Mouse (Mus musculus): ENCODE measurements around the gene Ttc6.

Gene Ttc6

GRCm38 (mm10) chr12:57563909-57564308 lies at the start of gene Ttc6:
TSS of gene Ttc6 (plus strand) at chr12:57564113.
- DNase-seq (ENCODE audit: low read depth, low spot score): no peak

- no peak for DNase-seq (ENCODE audit: low read depth, low spot score)
Measured at GRCm38 (mm10) chr12:57514552-57514951, 49.4 kb upstream of the Ttc6 start.

DNA sequence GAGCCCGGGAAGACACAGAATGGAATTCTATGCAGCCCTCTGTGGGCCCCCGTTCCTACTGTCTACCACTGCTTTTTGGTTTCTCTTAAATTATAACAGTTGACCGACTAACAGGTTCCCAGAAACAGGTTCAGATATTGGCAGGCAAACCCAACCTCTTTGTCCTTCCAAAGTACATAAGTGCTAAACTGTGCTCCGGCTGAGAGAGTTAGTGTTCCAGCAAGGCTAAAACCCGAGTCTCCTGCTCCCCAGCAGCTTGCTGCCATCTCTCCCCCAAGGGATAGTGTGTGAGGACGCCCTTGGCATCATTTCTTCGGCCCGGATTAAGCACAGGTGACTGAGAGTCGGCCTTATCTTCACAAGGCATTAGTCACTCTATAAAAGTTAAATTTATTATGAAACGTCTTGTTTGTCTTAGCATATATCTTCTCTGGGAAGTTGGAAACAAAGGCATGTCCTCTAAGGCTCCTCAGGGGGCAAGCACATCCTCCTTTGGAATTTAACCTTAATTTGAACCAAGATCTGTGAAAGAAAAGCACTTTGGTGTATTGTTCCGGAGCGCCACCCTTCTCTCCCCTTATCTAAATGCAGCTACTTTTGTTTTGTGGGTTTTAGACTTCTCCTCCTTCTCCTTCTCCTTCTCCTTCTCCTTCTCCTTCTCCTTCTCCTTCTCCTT lies 48.1 kb upstream of the Ttc6 start:
- no peak for DNase-seq (ENCODE audit: low read depth, low spot score)

DNA sequence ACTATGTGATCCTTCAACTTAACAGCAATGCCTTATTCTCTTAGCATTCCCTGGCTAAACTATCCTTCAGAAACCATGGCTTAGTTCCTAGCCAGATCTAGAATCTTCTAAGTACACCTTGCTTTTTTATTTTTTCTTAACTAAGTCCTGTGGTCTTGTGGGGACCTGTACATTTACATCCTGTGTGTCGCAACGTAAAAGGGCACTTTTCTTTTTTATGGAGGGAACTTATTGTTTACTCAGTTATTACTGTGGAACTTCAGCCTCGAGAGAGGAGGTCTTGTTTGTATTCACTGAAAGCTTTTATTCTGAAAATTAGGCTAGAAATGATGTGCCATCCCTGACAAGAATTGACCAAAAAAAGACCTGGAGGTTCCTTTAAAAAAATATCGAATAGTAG lies 35.6 kb upstream of the Ttc6 start:
- no peak for DNase-seq (ENCODE audit: low read depth, low spot score)

- no peak for DNase-seq (ENCODE audit: low read depth, low spot score)
Measured at GRCm38 (mm10) chr12:57530474-57530873, 33.4 kb upstream of the Ttc6 start.

DNA sequence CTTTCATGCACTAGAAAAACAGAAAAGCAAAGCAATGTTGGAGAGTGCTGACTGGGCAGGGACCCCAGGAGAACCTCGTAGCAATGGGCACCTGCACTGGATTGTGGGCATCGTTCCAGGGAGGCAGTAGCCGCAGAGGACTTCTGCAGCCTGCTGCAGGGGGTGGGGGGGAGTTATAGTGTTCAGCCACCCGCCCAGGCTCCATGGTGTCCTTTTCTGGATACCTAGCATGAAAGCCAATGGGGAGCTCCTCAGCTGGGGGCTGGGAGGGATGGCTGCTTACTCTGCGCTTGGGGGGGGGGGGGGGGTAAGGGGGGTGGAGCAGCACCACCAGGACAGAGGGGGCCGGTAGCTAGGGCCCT lies 29.4 kb upstream of the Ttc6 start:
- no peak for DNase-seq (ENCODE audit: low read depth, low spot score)

DNA sequence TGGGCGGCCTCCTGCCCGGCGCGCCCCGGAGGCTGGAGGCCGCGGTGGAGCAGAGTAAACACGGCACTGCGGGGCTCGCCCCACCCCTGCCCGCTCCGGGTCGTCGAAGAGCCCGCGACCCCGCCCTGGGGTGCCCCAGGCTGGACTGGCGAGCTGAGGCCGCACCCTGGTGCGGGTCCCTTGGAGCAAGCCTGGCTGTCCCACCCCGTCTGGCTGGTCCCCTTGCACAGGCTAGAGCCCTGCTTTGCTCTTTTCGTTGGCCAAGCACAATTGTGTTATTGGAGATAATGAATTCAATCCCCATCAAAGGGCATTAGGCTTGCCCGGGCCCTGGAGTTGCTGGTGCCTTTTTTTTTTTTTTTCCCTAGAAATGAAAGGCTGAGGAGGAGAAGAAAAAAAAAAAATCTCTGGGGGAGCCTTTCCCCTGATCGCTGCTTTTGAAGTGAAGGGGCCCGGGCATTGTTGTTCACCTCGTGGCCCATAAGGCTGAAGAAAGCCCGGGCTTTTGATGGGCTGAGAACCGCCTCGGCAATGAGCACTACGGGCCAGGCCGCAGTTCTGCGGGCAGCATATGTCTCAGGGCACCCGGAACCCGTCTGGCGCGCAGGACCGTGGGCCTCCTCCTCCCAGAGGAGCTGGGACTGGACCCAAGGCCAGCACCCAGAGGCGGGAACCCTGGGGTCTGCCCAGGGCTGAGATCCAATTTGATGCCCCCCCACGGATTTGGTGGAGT lies 28.9 kb upstream of the Ttc6 start:
- DNase-seq (ENCODE audit: low read depth, low spot score): no peak

- no peak for DNase-seq (ENCODE audit: low read depth, low spot score)
Measured at GRCm38 (mm10) chr12:57536056-57536908, 27.6 kb upstream of the Ttc6 start.

DNA sequence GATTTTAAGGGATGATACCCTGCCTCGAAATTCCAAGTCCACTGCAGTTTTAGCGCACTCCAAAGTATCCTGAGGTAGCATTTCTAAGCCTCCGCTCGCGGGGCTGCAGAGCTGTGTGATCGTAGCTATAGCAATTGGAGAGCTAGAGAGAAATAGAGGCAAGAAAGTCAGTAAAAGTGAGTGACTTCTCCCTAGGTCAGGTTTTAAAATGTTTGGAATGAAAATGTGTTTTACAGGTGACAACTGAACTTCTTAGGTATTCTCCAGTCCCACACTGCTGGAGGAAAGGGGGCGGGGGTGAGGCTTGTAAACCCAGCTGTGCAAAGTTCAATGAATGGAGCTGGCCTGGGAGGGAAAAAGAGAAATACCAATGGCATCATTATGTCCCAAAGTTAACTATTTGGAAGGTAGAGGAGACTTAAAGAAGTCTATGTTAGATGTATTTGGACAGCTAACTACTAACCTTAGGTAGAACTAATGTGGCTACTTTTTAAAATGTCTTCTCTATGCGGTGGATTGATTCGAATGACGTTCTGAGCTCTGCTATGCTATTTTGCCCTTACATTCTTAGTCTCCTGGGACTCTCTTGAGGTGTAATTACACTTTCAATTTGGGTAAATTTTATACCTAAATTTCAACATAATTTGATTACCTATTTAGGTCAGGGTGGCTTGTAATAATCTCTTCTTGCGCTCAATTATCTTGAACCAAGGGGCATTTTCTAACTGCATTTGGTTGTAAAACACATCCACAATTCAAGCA lies 26.8 kb upstream of the Ttc6 start:
- DNase-seq (ENCODE audit: low read depth, low spot score): no peak

DNA sequence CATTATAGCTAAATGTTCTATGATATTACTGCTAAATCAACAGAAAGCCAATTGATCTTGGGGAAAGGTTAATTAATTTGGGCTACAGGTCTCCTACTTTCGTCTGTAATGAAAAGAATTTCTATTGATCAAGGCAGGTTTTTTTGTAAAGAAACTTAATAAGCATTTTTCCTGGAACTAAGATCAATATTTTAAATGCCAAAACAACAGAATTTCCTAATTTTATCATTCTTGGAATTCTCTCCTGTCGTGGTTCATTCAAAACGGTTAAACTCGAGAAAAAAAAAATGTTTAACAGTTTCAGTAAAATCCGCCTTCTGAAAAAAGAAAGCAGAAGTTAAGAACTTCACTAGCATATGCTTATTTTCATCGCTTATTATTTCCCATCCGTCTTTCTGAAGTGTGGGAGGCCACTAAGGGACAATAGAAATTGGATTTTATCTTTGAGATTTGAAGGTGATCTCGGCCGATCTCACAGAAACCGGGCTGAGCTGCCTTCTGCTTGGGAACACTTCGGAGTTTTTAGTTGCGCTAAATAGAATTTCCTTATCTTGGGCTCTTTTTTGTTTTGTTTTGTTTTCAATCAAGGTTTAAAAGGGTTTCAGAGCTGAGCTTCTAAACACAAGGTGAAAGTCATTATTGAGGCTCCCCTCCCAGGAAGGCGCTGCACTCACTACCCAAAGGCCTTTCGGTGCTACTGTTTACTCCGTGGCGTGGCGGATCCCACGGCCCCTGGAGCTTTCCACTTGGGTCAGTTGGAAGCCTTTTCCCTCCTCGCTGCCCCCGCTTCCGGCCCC lies 25.9 kb upstream of the Ttc6 start:
- no peak for DNase-seq (ENCODE audit: low read depth, low spot score)

- DNase-seq (ENCODE audit: low read depth, low spot score): no peak
Measured at GRCm38 (mm10) chr12:57538588-57539550, 25.0 kb upstream of the Ttc6 start.

GRCm38 (mm10) chr12:57539551-57539985 lies 24.3 kb upstream of the Ttc6 start:
- no peak for DNase-seq (ENCODE audit: low read depth, low spot score)

DNA sequence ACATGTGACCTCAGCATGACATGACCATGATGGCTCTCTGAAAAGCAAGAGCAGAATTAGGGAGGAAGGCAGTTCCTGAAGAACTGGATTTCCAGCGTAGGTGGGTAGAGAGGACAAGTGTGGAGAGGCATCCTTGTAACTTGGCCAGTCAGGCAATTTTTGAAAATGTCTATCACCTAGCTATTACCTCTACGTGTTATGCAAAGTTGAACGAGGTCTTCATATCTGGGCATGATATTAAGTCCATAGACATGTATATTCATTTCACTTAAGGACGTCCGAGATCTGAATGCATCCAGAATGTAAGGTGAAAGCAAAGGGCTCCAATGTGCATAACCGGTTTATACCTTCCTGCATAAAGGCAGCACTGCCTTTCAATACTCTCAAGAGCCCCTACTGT lies 22.8 kb upstream of the Ttc6 start:
- DNase-seq (ENCODE audit: low read depth, low spot score): no peak

DNA sequence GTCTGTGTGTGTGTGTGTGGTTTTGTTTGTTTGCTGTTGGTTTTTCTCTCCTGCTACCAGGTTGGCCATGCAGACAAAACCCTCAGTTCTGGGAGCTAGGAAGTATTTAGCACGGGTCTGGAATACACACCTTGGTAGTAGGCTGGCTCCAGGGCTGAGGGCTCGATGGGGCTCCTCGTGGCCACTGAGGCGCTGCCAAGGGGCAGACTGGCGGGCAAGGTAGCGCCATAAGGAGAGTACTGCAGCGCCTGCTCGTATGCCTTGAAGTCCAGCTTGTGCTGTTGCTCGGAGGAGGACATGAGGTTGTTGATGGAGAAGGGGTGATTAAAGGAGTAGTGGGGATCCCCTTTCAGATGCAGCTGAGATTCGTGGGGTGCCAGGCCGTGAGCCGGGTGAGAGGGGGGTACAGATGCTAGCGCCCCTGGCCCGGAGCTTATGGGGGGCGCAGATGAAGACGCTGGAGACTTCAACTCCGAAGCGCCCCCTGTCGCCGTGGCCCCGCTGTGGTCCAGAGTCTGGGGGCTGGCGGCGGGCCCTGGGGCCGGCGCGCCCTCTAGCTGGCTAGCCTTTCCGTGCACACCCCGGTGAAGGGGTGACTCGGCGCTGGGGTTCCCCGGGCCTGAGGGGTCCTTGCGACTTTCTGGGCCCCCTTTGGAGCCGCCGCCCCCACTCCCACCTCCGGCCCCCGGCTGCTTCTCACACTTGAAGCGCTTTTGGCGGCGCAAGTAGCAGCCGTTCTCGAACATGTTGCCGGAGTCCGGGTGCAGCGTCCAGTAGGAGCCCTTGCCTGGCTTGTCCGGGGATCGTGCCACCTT lies 21.8 kb upstream of the Ttc6 start:
- no peak for DNase-seq (ENCODE audit: low read depth, low spot score)

- no peak for DNase-seq (ENCODE audit: low read depth, low spot score)
Measured at GRCm38 (mm10) chr12:57542746-57543626, 20.9 kb upstream of the Ttc6 start.

- DNase-seq (ENCODE audit: low read depth, low spot score): no peak
Measured at GRCm38 (mm10) chr12:57543627-57543991, 20.3 kb upstream of the Ttc6 start.

- DNase-seq (ENCODE audit: low read depth, low spot score): no peak
Measured at GRCm38 (mm10) chr12:57544641-57545370, 19.1 kb upstream of the Ttc6 start.
